Mouse (Mus musculus) hindbrain, embryonic 14.5 days (tissue): ENCODE results near the gene Pnpla2. TPM values are rescaled to one million over a fixed set of nuclear protein-coding genes. Genes with fewer than 3 reads are reported as not detected.

Experiments used
- ATAC-seq: fragments of 200-750 bp; cut with Nextera tagmentation; 2 replicates; pipeline ENCODE4 v1.8.0; 2017; ENCODE audit warnings: moderate number of reproducible peaks, mild to moderate bottlenecking, moderate TSS enrichment, moderate library complexity; ENCODE audit not compliant: low FRiP score
- DNase-seq: peaks from one replicate; pipeline ENCODE4 v3.0.0-alpha.2; 2015; ENCODE audit warnings: low spot score
- H3K27ac ChIP-seq: fragments of 300-500 bp; sonication (generic); 2 replicates; pipeline ENCODE4 v1.5.1; 2014; ENCODE audit warnings: mild to moderate bottlenecking, moderate library complexity
- H3K27me3 ChIP-seq: fragments of 300-500 bp; sonication (generic); 2 replicates; pipeline ENCODE4 v1.6.1; 2014; ENCODE audit warnings: mild to moderate bottlenecking, low read length, mixed read lengths; ENCODE audit not compliant: control insufficient read depth, insufficient read depth
- H3K36me3 ChIP-seq: fragments of 300-500 bp; sonication (generic); replicated peaks from 2 replicates; pipeline ENCODE4 v1.6.1; 2014; ENCODE audit not compliant: control insufficient read depth, insufficient read depth
- H3K4me1 ChIP-seq: fragments of 300-500 bp; sonication (generic); replicated peaks from 2 replicates; pipeline ENCODE4 v1.6.1; 2014; ENCODE audit warnings: antibody characterized with exemption, low read length, mixed read lengths; ENCODE audit not compliant: control insufficient read depth, insufficient read depth
- H3K4me2 ChIP-seq: fragments of 300-500 bp; sonication (generic); replicated peaks from 2 replicates; pipeline ENCODE4 v1.6.1; 2014; ENCODE audit warnings: mild to moderate bottlenecking, moderate library complexity
- H3K4me3 ChIP-seq: fragments of 300-500 bp; sonication (generic); replicated peaks from 2 replicates; pipeline ENCODE4 v1.5.1; 2014; ENCODE audit warnings: mild to moderate bottlenecking, low read length
- H3K9ac ChIP-seq: fragments of 300-500 bp; sonication (generic); 2 replicates; pipeline ENCODE4 v1.6.1; 2014
- H3K9me3 ChIP-seq: fragments of 300-500 bp; sonication (generic); 2 replicates; pipeline ENCODE4 v1.6.1; 2016; ENCODE audit warnings: low read length; ENCODE audit not compliant: control insufficient read depth
- WGBS: fragments of 180-500 bp; shearing (Covaris S2); extraction: QIAGEN DNeasy Blood & Tissue Kit; methylation state at CpG from one replicate; pipeline ENCODE4 v1.1.7; 2014; 5-methylcytosine and 5-hydroxymethylcytosine counted together
- polyA plus RNA-seq: library from polyadenylated mRNA; unstranded; fragments of >200 nt; fragmentation: Nextera tagmentation; extraction: Ambion mirVana; gene quantifications from 2 replicates; pipeline ENCODE4 v1.2.1, GENCODE M21; 2014

Pnpla2 gene
- polyA plus RNA-seq, 1 experiment from 2014 or later = 15.3 TPM

- Histone ChIP-seq H3K9me3 (no peaks in the 10 kb centered on the region), H3K9ac (no peak overlapping the region), H3K27me3 (peaks cover 10% of the 10 kb centered on the region; the same call in 1 of the 2 replicates), H3K36me3 (no peaks in the 10 kb centered on the region; the same call in 1 of the 2 replicates), H3K27ac (no peak overlapping the region), H3K4me3 (no peak overlapping the region), H3K4me1 (peaks cover 26% of the 10 kb centered on the region), H3K4me2 (no peak overlapping the region)
- WGBS = 68% methylated on average over 5 of the region's 5 CpGs
- DNase-seq (no peak), ATAC-seq (no peak)
These were observed 29.5 kb downstream of the Pnpla2 start for GRCm38 (mm10) chr7:141484186-141485120.

GRCm38 (mm10) chr7:141485186-141485585, 30.2 kb downstream of the Pnpla2 start:
- H3K4me1 ChIP-seq = peaks cover 26% of the 10 kb centered on the region
- no peak for ATAC-seq
- H3K36me3 ChIP-seq = no peaks in the 10 kb centered on the region; the same call in 1 of the 2 replicates
- no peaks in the 10 kb centered on the region for H3K9me3 ChIP-seq
- H3K4me2 ChIP-seq = no peak overlapping the region
- no peak overlapping the region for H3K4me3 ChIP-seq
- H3K27me3 ChIP-seq = peaks cover 10% of the 10 kb centered on the region; the same call in 1 of the 2 replicates
- no peak overlapping the region for H3K9ac ChIP-seq
- no peak overlapping the region for H3K27ac ChIP-seq
- DNase-seq = no peak
- 75% methylated on average over 2 of the region's 2 CpGs for WGBS

- Histone ChIP-seq H3K27me3 (peaks cover 10% of the 10 kb centered on the region; the same call in 1 of the 2 replicates), H3K36me3 (no peaks in the 10 kb centered on the region; the same call in 1 of the 2 replicates), H3K4me1 (peaks cover 26% of the 10 kb centered on the region), H3K9ac (no peak overlapping the region), H3K27ac (no peak overlapping the region), H3K9me3 (no peaks in the 10 kb centered on the region), H3K4me2 (no peak overlapping the region), H3K4me3 (no peak overlapping the region)
- no peak for DNase-seq
- 84% methylated on average over 2 of the region's 2 CpGs for WGBS
- no peak for ATAC-seq
These were observed 30.6 kb downstream of the Pnpla2 start for GRCm38 (mm10) chr7:141485606-141486005.

- H3K36me3 ChIP-seq = no peaks in the 10 kb centered on the region; the same call in 1 of the 2 replicates
- H3K9me3 ChIP-seq = no peaks in the 10 kb centered on the region
- no peak for ATAC-seq
- no peak for DNase-seq
- no peak overlapping the region for H3K4me3 ChIP-seq
- H3K27me3 ChIP-seq = peaks cover 10% of the 10 kb centered on the region; the same call in 1 of the 2 replicates
- no peak overlapping the region for H3K27ac ChIP-seq
- 81% methylated on average over 1 of the region's 1 CpGs for WGBS
- H3K9ac ChIP-seq = no peak overlapping the region
- H3K4me2 ChIP-seq = no peak overlapping the region
- peaks cover 26% of the 10 kb centered on the region for H3K4me1 ChIP-seq
These were observed 31.2 kb downstream of the Pnpla2 start for GRCm38 (mm10) chr7:141486239-141486638.

- no peak overlapping the region for H3K9ac ChIP-seq
- no peak overlapping the region for H3K27ac ChIP-seq
These were observed 32.1 kb downstream of the Pnpla2 start for GRCm38 (mm10) chr7:141487141-141487540.

GRCm38 (mm10) chr7:141491151-141491550, 36.2 kb downstream of the Pnpla2 start:
- DNase-seq (no peak), ATAC-seq (no peak)
- peaks cover 10% of the 10 kb centered on the region; the same call in 1 of the 2 replicates for H3K4me1 ChIP-seq
- no peaks in the 10 kb centered on the region for H3K27me3 ChIP-seq
- H3K27ac ChIP-seq = no peak overlapping the region
- H3K4me3 ChIP-seq = no peak overlapping the region
- H3K4me2 ChIP-seq = no peak overlapping the region
- no peaks in the 10 kb centered on the region for H3K9me3 ChIP-seq
- H3K36me3 ChIP-seq = peaks cover 41% of the 10 kb centered on the region
- WGBS = 75% methylated on average over 2 of the region's 2 CpGs
- no peak overlapping the region for H3K9ac ChIP-seq

More at GRCm38 (mm10) chr7:141487141-141487540, 32.1 kb downstream of the Pnpla2 start:
- no peak overlapping the region for H3K4me3 ChIP-seq
- peaks cover 10% of the 10 kb centered on the region; the same call in 1 of the 2 replicates for H3K27me3 ChIP-seq
- H3K4me2 ChIP-seq = no peak overlapping the region
- DNase-seq = no peak
- H3K9me3 ChIP-seq = no peaks in the 10 kb centered on the region
- 59% methylated on average over 7 of the region's 7 CpGs for WGBS
- H3K36me3 ChIP-seq = peaks cover 4% of the 10 kb centered on the region
- no peak for ATAC-seq
- H3K4me1 ChIP-seq = peaks cover 25% of the 10 kb centered on the region

GRCm38 (mm10) chr7:141492738-141493137, 37.7 kb downstream of the Pnpla2 start:
- DNase-seq (no peak), ATAC-seq (no peak)
- H3K4me1 ChIP-seq = no peaks in the 10 kb centered on the region; the same call in 1 of the 2 replicates
- no peak overlapping the region for H3K4me2 ChIP-seq
- no peak overlapping the region for H3K9ac ChIP-seq
- no peak overlapping the region for H3K4me3 ChIP-seq
- no peaks in the 10 kb centered on the region for H3K9me3 ChIP-seq
- H3K27ac ChIP-seq = no peak overlapping the region
- peaks cover 42% of the 10 kb centered on the region for H3K36me3 ChIP-seq
- 87% methylated on average over 5 of the region's 5 CpGs for WGBS
- no peaks in the 10 kb centered on the region for H3K27me3 ChIP-seq

- no peak for ATAC-seq
- no peaks in the 10 kb centered on the region for H3K9me3 ChIP-seq
- 91% methylated on average over 1 of the region's 1 CpGs for WGBS
- no peak overlapping the region for H3K4me3 ChIP-seq
- H3K4me1 ChIP-seq = no peaks in the 10 kb centered on the region
- H3K27ac ChIP-seq = no peak overlapping the region
- H3K9ac ChIP-seq = no peak overlapping the region
- H3K4me2 ChIP-seq = no peak overlapping the region
- no peaks in the 10 kb centered on the region for H3K27me3 ChIP-seq
- peaks cover 49% of the 10 kb centered on the region for H3K36me3 ChIP-seq
- no peak for DNase-seq
These were observed 38.7 kb downstream of the Pnpla2 start for GRCm38 (mm10) chr7:141493729-141494128.

- no peak overlapping the region for H3K9ac ChIP-seq
- ATAC-seq (no peak), DNase-seq (no peak)
- no peaks in the 10 kb centered on the region for H3K9me3 ChIP-seq
- no peak overlapping the region for H3K27ac ChIP-seq
- no peak overlapping the region for H3K4me3 ChIP-seq
- no peaks in the 10 kb centered on the region for H3K27me3 ChIP-seq
- no peak overlapping the region for H3K4me2 ChIP-seq
- H3K4me1 ChIP-seq = no peaks in the 10 kb centered on the region
- 96% methylated on average over 2 of the region's 2 CpGs for WGBS
- H3K36me3 ChIP-seq = peaks cover 63% of the 10 kb centered on the region
These were observed 40.4 kb downstream of the Pnpla2 start for GRCm38 (mm10) chr7:141495379-141495778.
